Mouse (Mus musculus) heart, embryonic 11.5 days (tissue): ENCODE measurements around the gene Ccl7. TPM values are rescaled to one million over a fixed set of nuclear protein-coding genes. Genes with fewer than 3 reads are reported as not detected.

Source experiments
- ATAC-seq: fragments of 200-750 bp; cut with Nextera tagmentation; replicated peaks from 2 replicates; pipeline ENCODE4 v1.8.0; 2017; ENCODE audit warnings: moderate library complexity; ENCODE audit not compliant: insufficient number of reproducible peaks, low FRiP score, low TSS enrichment
- H3K27ac ChIP-seq: fragments of 300-500 bp; sonication (generic); 2 replicates; pipeline ENCODE4 v1.5.1; 2014; ENCODE audit warnings: mild to moderate bottlenecking, low read depth, low read length
- H3K27me3 ChIP-seq: fragments of 300-500 bp; sonication (generic); 2 replicates; pipeline ENCODE4 v1.6.1; 2014; ENCODE audit warnings: mild to moderate bottlenecking, low read length, mixed read lengths; ENCODE audit not compliant: control insufficient read depth, insufficient read depth
- H3K36me3 ChIP-seq: fragments of 300-500 bp; sonication (generic); 2 replicates; pipeline ENCODE4 v1.6.1; 2014; ENCODE audit warnings: mild to moderate bottlenecking, low read length, moderate library complexity, mixed read lengths; ENCODE audit not compliant: control insufficient read depth, insufficient read depth
- H3K4me1 ChIP-seq: fragments of 300-500 bp; sonication (generic); 2 replicates; pipeline ENCODE4 v1.6.1; 2014; ENCODE audit warnings: low read length; ENCODE audit not compliant: control insufficient read depth, insufficient read depth
- H3K4me2 ChIP-seq: fragments of 300-500 bp; sonication (generic); 2 replicates; pipeline ENCODE4 v1.6.1; 2014; ENCODE audit warnings: mild to moderate bottlenecking, moderate library complexity
- H3K4me3 ChIP-seq: fragments of 300-500 bp; sonication (generic); 2 replicates; pipeline ENCODE4 v1.5.1; 2014; ENCODE audit warnings: low read depth, low read length
- H3K9ac ChIP-seq: fragments of 300-500 bp; sonication (generic); 2 replicates; pipeline ENCODE4 v1.6.1; 2014; ENCODE audit warnings: mild to moderate bottlenecking, low read depth, low read length, moderate library complexity
- H3K9me3 ChIP-seq: fragments of 300-500 bp; sonication (generic); replicated peaks from 2 replicates; pipeline ENCODE4 v1.6.1; 2016; ENCODE audit warnings: low read length; ENCODE audit not compliant: control insufficient read depth
- WGBS: fragments of 180-500 bp; shearing (Covaris S2); extraction: QIAGEN DNeasy Blood & Tissue Kit; methylation state at CpG from one replicate; pipeline ENCODE4 v1.1.7; 2014; ENCODE audit not compliant: insufficient replicate concordance; 5-methylcytosine and 5-hydroxymethylcytosine counted together
- polyA plus RNA-seq: library from polyadenylated mRNA; unstranded; fragments of >200 nt; fragmentation: Nextera tagmentation; extraction: Ambion mirVana; gene quantifications from 2 replicates; pipeline ENCODE4 v1.2.1, GENCODE M21; 2014

Ccl7 gene
- polyA plus RNA-seq, 1 experiment from 2014 or later = 2.8 TPM

GRCm38 (mm10) chr11:82072984-82073383 lies 27.5 kb downstream of the Ccl7 start:
- no peak overlapping the region for H3K9ac ChIP-seq
- no peak for ATAC-seq
- H3K4me2 ChIP-seq = no peak overlapping the region
- H3K4me3 ChIP-seq = no peak overlapping the region
- no peak overlapping the region for H3K27ac ChIP-seq
- no peaks in the 10 kb centered on the region for H3K36me3 ChIP-seq
- no peaks in the 10 kb centered on the region for H3K9me3 ChIP-seq
- no peaks in the 10 kb centered on the region for H3K27me3 ChIP-seq
- 67% methylated on average over 3 of the region's 3 CpGs for WGBS
- no peaks in the 10 kb centered on the region for H3K4me1 ChIP-seq

- H3K27ac ChIP-seq = no peak overlapping the region
- no peak for ATAC-seq
- no peaks in the 10 kb centered on the region for H3K9me3 ChIP-seq
- no peak overlapping the region for H3K4me3 ChIP-seq
- H3K4me2 ChIP-seq = no peak overlapping the region
- WGBS = 73% methylated on average over 3 of the region's 3 CpGs
- no peaks in the 10 kb centered on the region for H3K27me3 ChIP-seq
- no peaks in the 10 kb centered on the region for H3K36me3 ChIP-seq
- H3K9ac ChIP-seq = no peak overlapping the region
- H3K4me1 ChIP-seq = no peaks in the 10 kb centered on the region
Observed at GRCm38 (mm10) chr11:82073686-82074085, 28.2 kb downstream of the Ccl7 start.

- no peak for ATAC-seq
- H3K9ac ChIP-seq = no peak overlapping the region
- H3K4me3 ChIP-seq = no peak overlapping the region
- H3K27ac ChIP-seq = no peak overlapping the region
- WGBS = 62% methylated on average over 3 of the region's 3 CpGs
- no peaks in the 10 kb centered on the region for H3K36me3 ChIP-seq
- no peak overlapping the region for H3K4me2 ChIP-seq
- no peaks in the 10 kb centered on the region for H3K27me3 ChIP-seq
- H3K4me1 ChIP-seq = no peaks in the 10 kb centered on the region
- H3K9me3 ChIP-seq = no peaks in the 10 kb centered on the region
Observed at GRCm38 (mm10) chr11:82077031-82077430, 31.5 kb downstream of the Ccl7 start.

GRCm38 (mm10) chr11:82078136-82078730 lies 32.7 kb downstream of the Ccl7 start:
- Histone ChIP-seq H3K36me3 (no peaks in the 10 kb centered on the region), H3K9me3 (no peaks in the 10 kb centered on the region), H3K9ac (no peak overlapping the region), H3K4me2 (no peak overlapping the region), H3K27ac (no peak overlapping the region), H3K4me1 (no peaks in the 10 kb centered on the region), H3K4me3 (no peak overlapping the region), H3K27me3 (no peaks in the 10 kb centered on the region)
- ATAC-seq = no peak

GRCm38 (mm10) chr11:82080865-82081264 lies 35.4 kb downstream of the Ccl7 start:
- Histone ChIP-seq H3K9me3 (no peaks in the 10 kb centered on the region), H3K36me3 (no peaks in the 10 kb centered on the region), H3K4me1 (no peaks in the 10 kb centered on the region), H3K27me3 (no peaks in the 10 kb centered on the region), H3K4me3 (no peak overlapping the region), H3K9ac (no peak overlapping the region), H3K4me2 (no peak overlapping the region), H3K27ac (no peak overlapping the region)
- WGBS = 67% methylated on average over 3 of the region's 3 CpGs
- no peak for ATAC-seq

- Histone ChIP-seq H3K4me3 (no peak overlapping the region), H3K27me3 (no peaks in the 10 kb centered on the region), H3K36me3 (no peaks in the 10 kb centered on the region), H3K9ac (no peak overlapping the region), H3K9me3 (no peaks in the 10 kb centered on the region), H3K27ac (no peak overlapping the region), H3K4me1 (no peaks in the 10 kb centered on the region), H3K4me2 (no peak overlapping the region)
- no peak for ATAC-seq
- WGBS = 86% methylated on average over 3 of the region's 3 CpGs
Observed at GRCm38 (mm10) chr11:82084360-82084759, 38.8 kb downstream of the Ccl7 start.

Other genes with a start within 250 kb of the Ccl7 start
- gene 5530401A14Rik, start 185.0 kb upstream of the Ccl7 start, polyA plus RNA-seq = 0.06 TPM in 1 of 2 replicates, not detected in the other
- gene Asic2, start 77.3 kb upstream of the Ccl7 start, polyA plus RNA-seq = 0.21 and 0.25 TPM in 2 replicates
- 6.8 and 8.2 TPM in 2 replicates for gene Ccl2, start 10.1 kb upstream of the Ccl7 start, polyA plus RNA-seq
- gene Gm17268, start 7.2 kb upstream of the Ccl7 start, polyA plus RNA-seq = not detected in 2 replicates
- gene Ccl11, start 12.1 kb downstream of the Ccl7 start, polyA plus RNA-seq = not detected in 2 replicates
- 0.62 and 0.66 TPM in 2 replicates for gene Ccl12, start 56.1 kb downstream of the Ccl7 start, polyA plus RNA-seq
- not detected in 2 replicates for gene Ccl8, start 69.5 kb downstream of the Ccl7 start, polyA plus RNA-seq